In genomic region chr8:123992587-123992986, GRCm38 (mm10) we compare ENCODE assay signal across 1 mouse cellular context.
TF ChIP-seq lines count a peak whose summit lies in the region.

No protein-coding gene starts in this region.

TF ChIP-seq in CH12.LX, 34 proteins besides CTCF, POLR2A, EP300 and RAD21 (continued from another document):
- TF ChIP-seq USF2 (conservative IDR thresholded peaks at IDR 0.05; ENCODE audit: low read depth, low read length) = no peak
- TF ChIP-seq UBTF (IDR thresholded peaks at IDR 0.05; ENCODE audit: low read depth, low read length) = no peak
- TF ChIP-seq JUND (conservative IDR thresholded peaks at IDR 0.05; ENCODE audit: low read depth, low read length) = no peak
- TF ChIP-seq MXI1 (IDR thresholded peaks at IDR 0.05; ENCODE audit: low read depth, low read length) = no peak
- no peak for TF ChIP-seq MAX (IDR thresholded peaks at IDR 0.05; ENCODE audit: low read length)
